Mouse (Mus musculus) testis, postnatal 14 days (tissue): ENCODE results near the gene Snx10.
"Not testable (repeated sequence)": the region's sequence is repeated elsewhere in the genome, so short reads cannot be mapped to it uniquely, and the experiment has no call there.

Experiments used
- DNase-seq: peaks from one replicate; pipeline ENCODE4 v3.0.0; 2021; ENCODE audit warnings: low spot score

Snx10 gene

DNA sequence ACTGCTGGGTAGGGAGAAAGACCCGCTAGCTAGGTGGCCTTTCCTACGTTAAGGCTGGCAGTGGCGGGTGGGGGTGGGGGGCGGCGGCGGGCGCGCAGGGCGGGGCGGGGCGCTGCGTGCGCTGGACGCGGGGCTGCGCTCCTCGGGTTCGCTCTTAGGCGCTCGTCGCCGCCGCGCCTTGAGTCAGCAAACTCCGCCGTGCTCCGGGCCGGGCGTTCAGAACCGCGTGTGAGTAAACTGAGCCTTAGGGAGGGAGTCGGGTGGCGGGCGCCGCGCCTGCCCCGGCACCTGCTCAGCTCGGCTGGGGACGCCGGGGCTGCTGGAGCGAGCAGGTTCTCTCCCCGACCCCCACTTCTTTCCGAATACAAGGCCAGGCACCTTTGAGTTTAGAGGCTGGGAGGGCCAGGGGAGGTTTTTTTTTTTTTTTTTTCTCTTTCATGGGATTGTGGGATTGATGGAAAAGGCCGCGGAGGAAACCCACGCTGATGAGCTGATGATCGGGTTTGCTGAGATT is at the start of gene Snx10:
TSS of gene Snx10 (plus strand) at position 95 of the 514 bp plus-strand sequence.
- DNase-seq, result peak; percentile 56

DNA sequence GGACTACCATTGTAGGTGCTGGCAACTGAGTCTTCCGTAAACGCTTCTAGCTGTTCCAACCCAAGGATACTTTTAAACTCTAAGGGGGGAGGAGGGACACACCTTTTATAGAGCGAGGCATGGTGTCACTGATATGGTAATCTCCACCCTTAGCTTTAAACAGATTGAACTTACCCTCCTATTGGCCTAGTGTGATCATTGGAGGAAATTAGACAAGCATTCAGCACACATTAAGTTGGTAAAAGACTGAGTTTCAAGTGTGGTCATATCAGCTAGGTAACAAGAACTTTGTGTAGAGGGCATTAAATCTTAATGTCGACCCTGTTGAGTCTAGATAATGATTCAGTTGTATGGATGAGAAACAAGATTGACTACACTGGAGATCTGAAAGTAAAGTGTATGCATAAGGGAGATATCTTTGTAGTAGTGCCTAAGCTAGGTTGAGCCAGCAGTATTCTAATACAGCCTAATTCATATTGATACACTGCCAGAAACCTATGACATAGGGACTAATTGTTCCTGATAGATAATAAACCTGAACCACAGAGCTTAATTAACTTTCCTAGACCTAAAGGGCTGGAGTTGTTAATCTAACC is 44.5 kb upstream of the Snx10 start:
- no peak for DNase-seq

DNA sequence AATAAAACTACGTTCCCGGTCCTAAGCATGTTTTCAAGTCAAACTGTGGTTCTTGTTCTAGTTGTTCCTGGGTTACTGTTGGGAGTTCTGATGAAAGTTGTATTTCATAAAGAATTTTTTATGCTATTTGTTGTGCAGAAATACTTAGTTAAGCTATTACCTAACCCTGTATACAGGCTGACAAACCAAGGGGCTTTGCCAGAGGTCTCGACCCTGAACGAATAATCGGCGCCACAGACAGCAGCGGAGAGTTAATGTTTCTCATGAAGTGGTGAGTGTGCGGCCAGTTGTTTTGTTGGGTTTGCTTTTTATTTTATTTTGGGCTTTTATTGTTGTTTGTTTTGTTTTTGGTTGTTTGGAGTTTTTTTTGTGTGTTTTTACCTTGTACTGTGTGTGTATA is 42.2 kb upstream of the Snx10 start:
- no peak for DNase-seq

DNA sequence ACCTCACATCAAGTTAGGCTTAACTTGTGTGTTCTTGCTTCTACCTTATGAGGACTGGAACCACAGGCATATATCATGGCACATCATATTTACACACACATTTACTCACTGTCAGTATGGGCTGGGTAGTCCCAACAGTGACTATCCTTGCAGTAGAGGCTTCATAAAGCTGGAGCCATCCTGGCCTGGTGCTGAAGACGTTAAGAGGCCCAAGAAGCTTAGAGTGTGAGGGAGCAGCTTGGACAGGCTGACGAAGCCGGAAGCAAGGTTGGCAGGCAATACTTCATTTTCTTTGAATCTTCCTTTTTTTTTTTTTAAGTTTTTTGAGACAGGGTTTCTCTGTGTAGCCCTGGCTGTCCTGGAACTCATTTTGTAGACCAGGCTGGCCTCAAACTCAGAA is 39.8 kb upstream of the Snx10 start:
- no peak for DNase-seq

DNA sequence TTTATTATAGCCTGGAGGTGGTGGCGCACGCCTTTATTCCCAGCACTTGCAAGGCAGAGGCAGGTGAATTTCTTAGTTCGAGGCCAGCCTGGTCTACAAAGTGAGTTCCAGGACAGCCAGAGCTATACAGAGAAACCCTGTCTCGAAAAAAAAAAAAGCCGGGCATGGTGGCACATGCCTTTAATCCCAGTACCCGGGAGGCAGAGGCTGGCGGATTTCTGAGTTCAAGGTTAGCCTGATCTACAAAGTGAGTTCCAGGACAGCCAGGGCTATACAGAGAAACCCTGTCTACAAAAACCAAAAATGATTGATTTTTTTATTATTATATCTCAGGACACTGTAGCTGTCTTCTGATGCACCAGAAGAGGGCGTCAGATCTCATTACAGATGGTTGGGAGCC is 39.1 kb upstream of the Snx10 start:
- DNase-seq, result not testable (repeated sequence)

DNA sequence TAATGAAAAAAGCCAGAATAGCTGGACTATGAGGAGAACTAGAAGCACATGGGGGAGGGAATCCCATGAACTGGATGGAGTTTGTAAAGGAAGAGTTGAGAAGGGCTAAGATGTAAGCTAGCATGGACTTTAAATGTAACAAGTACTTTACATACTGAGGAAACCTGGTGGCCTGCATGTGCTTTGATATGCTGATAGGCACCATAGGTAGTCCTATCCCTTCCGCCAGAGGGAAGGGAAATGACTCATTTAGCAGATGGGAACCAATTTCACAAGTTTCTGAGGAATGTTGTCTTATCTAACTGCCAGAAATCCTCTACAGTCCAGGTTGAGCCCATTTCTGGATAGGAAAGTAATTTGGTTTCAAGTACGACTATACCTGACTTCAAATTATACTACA is 38.1 kb upstream of the Snx10 start:
- DNase-seq, result no peak

DNA sequence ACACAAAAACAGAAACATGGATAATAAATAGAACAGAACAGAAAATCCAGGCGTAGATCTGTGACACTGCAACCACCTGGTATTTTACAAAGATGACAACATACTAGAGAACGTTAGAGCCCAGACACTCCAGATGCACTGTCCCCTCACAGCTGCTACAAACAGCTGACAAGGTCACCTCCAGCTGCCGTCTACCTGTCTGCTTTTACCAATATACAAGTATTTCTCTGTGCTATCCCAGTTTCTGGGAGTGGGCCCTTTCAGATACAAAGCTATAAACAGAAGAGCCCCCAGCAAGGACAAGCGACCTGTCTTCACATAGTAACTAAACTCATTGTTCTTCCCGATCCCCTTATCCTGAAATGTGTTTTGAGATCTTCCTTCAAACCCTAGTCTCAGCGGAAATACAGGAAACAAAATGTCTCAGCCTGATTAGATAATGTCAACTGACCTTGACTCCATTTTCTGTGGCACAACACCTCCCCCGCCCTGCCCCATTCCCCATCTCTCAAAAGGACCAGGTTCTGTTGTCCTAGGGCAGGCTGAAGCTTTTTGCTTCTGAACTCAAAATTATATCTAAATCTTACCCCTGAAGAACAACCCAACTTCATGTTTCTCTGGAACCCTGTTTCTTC is 37.5 kb upstream of the Snx10 start:
- DNase-seq, result no peak

DNA sequence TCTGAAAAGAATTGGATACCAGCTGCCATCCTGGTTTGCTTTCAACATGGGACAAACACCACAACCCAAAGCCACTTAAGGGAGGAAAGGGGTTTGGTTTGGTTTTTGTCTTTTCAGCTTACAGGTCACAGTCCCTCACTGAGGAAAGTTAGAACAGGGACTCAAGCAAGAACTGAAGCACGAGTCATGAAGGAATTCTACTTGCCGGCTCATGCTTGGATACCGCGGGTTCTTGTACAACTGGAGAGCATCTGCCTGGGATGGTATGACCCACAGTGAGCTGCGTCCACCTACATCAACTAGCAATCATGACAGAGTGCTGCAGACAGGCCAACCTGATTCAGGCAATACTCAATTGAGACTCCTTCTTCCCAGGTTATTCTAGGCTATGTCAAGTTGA is 37.0 kb upstream of the Snx10 start:
- no peak for DNase-seq

DNA sequence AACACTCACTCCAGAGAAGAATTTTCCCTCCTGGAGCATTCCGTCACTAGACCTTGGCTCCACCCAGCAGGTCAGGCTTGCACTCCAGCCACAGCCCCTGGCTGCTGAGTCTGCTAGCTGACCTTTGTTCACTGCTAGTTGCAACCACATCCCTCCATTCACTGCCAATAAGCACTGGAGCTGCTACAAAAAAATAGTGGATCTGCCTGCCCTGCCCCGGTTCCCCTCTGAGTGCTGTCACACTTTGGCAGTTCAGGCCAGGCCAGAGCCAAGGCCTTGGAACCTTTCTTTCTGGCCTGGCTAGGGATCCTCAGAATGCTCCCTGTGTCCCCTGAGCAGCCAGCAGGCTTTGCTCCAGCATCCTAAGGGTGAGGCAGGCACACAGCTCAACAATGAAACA is 33.9 kb upstream of the Snx10 start:
- DNase-seq, result peak; percentile 45

DNA sequence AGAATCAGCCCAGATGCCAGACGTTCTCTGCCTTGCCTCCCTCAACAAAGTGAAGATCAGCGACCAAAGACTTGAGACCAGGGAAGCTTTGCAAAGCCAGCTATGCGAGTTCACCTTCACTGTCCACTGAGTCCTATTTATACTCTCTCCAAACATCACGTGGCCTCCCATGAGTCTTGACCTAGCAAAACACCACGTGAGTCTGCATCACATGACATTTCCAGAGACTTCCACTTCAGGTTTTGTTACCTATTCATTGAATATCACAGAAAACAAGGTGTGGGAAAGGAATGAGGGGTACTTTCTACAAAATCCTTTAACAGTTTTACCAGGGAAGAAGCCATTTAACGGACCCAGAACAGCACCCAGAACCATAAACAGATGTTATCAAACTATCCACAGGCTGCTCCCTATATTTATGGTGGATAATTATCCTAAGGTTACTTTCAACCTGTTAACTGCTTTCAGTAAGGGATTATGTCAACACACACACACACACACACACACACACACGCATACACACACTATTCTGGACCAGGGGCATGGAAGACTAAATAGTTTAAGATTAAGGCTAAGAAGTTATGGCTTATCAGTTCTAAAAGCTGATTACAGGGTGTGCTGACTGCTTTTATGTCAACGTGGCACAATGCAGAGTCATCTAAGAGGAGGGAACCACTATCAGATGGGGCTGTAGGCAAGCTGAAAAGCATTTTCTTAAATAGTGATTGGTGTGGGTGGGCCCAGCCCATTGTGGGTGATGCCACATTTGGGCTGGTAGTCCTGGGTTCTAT is 26.2 kb upstream of the Snx10 start:
- no peak for DNase-seq

DNA sequence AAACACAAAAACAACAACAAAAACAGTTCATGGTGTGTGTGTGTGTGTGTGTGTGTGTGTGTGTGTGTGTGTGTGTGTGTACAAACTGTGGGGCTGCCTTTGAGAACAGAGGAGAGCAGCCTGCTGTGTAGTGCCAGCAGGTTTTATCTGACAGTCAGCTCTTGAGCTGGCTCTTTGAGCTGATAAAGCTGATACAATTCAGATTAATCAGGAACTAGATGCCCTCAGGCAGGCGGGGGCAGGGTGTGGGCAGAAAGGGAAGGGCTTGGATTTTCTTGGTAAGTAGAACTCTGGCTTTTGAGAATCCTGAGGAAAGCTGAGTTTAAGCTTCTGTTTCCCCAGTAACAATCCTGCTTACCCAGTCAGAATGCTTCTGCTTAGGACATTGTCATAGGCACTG is 18.0 kb upstream of the Snx10 start:
- DNase-seq, result peak; percentile 70

DNA sequence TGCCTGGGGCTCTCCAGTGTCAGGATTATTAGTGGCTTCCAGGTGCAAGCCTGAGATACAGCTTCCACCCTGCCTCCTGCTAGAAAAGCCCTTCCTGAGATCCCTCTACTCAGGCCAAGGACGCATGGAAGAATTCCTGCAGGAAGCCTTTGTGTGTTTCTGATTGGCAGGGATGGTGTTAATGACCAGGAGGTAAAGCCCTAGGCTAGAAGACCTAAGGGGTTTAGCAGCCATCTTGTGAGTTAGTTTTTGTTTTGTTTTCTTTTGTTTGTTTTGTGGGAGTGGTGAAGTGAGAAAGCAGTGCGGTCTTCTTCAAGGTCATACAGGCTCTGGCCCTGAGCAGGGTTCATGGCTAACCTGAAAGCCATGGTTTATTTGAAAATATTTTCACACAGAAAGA is 16.1 kb upstream of the Snx10 start:
- no peak for DNase-seq

DNA sequence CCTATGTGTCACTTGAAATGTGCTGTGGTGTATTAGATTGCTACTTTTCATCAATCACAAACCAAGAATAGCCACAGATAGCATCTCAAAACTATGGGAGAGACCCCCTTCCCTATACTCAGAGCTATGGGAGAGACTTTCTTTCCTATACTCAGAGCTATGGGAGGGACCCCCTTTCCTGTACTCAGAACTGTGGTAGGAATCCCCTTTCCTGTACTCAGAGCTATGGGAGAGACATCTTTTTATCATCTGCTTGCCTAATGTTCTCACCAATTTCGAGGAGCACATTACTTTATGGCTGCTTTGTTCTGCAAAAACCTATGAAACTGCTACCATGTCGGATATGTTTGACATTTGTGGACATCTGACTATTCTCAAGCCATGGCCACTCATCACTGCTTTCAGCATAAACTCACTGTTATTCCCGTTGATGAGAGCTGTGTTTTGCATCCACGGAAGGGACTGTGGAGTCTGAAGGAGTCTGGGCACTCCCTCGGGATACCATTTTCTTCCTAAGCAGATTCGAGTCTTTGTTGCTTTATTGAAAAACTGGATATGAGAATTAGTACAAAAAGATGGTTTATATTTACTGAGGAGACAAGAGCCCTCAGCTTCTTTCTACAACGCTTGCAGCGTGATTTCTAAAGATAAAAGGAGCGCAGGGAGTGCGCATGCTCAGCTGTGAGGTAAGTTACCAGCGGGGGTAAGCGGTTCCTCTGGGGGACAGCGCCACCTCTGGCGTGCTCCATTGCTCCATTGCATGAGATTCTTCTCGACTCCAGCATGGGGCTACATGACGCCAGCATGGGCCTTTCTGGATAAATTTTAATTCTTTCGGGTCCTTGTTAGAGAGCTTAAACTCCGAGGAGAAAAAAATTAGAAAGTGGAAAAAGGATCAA is 14.7 kb upstream of the Snx10 start:
- DNase-seq, result peak; percentile 80

DNA sequence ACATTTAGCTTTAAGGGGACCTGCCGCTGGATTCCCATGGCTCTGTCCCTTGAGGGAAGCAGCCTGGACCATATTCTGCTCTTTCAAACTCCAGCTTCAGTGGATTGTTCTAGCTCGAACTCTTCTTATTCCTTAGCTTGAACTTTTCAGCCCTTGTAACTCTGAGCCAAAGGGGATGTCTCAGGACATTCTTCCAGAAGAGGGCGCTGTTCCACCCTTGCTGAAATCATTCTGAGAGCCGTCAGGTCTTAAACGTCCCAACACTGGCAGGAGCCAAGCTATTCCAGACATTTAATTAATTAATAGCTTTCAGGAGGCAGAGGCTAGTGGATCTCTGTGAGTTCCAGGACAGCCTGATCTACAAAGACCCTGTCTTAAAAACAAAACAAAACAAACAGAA is 13.6 kb upstream of the Snx10 start:
- DNase-seq, result peak; percentile 54

DNA sequence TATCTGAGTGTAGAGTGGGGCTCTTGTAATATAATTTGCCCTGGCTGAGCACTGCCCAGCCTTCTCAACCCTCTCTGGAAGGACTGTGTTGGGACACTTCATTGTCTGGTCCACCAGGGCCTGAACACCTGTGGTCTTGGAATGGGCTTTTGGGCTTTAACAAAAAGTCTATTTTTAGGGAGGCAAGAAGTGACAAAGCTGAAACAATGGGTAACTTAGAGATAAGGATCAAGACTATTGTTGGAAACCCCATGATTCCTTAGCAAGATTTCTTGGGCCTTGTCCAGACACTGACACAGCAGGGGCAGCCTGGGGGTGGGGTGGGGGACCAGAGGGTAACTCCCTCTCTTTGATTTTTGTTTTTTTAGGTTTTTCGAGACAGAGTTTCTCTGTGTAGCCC is 12.8 kb upstream of the Snx10 start:
- DNase-seq, result no peak

DNA sequence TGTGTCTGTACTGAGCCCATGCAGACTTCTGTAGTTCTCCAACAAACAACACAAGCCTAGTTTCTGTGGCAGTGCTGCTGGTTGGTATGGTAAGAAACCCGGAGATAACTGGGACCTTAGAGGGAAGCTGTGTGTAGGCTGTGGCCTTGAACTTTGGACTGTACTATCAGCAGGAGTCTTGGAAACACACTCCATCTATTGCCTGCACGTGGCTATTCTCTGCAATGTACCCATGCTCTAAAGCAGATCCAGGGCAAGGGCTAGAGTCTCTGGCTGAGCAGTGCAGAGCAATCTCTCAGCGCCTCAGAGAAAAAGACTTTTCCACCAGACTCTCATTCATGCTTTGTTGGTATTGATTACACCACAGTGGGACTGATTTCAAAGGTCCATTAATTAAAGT is 10.0 kb upstream of the Snx10 start:
- DNase-seq, result no peak

DNA sequence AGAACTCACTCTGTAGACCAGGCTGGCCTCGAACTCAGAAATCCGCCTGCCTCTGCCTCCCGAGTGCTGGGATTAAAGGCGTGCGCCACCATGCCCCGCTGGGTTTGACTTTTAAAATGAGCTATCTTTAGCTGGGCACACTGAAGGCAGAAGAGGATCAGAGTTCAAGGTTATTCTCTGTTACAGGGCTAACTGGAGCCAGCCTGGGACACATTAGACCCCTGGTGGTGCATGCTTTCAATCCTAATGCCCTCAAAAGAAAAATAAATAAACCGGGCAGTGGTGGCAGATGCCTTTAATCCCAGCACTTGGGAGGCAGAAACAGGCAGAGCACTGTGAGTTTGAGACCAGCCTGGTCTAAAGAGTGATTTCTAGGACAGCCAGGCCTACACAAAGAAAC is 8.8 kb upstream of the Snx10 start:
- no peak for DNase-seq

DNA sequence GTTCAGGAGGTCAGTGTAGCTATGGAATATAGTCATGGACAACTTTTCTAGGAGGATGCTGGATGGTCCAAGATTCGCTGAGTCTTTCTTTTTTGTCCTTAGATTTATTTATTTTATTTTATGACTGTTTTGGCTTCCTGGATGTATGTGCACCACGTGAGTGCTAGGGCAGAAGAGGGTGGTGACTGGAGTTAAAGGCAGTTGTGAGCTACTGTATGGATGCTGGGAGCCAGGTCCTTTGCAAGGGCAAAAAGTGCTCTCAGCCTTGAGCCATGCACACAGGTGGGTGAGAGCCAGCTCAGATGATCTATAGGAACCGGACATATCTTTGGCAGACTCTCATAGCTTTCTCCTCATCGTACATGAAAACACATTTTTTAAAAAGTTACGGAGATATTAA is 391 bp upstream of the Snx10 start:
- no peak for DNase-seq

DNA sequence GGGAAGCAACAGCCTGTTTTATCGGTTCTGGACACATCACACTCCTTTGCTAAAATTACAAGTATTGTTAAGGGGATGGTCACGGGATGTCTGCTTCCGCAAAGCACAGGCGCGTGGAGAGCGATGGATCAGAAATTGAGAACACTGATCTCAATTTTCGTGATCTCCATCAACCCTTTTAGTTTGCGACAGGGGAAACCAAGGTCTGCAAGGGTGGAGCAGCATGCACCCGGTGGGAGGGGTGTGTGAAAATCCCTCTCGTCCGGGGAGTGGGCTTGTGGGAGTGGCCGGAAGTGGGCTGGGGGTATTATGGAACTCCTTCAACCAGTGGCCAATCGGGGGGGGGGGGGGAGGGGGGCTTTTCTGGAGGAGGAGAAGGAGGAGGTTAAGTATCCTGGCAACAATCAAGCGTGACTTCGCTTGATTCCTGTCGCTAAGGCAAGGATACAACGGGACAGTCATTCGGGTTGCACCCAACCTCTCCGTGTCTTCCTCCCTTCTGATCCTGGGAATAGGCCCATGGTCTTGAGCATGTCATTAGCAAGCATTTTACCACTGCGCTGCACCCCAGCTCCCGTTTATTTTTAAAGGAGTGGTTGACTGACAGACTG is 725 bp downstream of the Snx10 start:
- peak; percentile 54 for DNase-seq

DNA sequence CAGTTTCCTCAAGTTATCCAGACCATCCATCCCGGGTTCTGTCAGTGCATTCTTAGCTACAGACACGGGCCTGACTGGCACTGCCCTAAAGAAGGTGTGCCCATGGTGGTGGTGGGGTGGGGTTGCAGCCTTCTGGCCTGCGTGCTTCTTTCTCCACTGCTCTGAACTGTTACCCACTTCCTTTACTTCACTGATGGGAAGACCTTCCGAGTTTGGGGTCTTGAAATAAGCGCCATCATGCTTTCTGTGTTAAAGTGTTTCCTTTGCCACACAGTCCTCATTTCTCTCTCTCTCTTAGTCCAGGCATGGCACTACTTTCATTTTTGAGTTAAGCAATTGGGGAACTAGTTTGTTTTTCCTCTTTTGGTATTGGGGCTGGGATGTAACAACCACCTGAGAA is 1.3 kb downstream of the Snx10 start:
- DNase-seq, result no peak

DNA sequence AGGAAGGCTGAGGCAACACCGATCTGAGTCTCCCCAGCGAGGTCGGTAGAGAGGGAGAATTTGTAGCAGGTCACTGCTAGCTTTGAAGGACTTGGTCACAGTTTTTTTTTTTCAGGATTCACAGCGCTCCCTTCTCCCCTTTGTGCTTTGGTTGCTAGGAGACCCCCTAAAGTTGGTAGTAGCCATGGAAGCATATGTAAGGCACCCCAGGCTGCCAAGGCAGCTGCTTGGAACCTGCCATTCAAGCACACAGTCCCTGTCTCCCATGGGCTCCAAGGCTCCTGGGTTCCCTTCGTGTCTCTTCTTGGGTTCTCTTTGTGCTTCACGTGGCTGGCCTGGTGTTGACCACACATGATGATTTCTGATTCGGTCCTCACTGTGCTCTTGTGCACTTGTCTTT is 5.8 kb downstream of the Snx10 start:
- no peak for DNase-seq
